Mouse (Mus musculus) liver, embryonic 12.5 days (tissue): Measurements from ENCODE around the gene Arl4d. TPM values are rescaled to one million over a fixed set of nuclear protein-coding genes. Genes with fewer than 3 reads are reported as not detected.

Experiments
- ATAC-seq: fragments of 200-750 bp; cut with Nextera tagmentation; 2 replicates; pipeline ENCODE4 v1.8.0; 2017; ENCODE audit warnings: moderate number of reproducible peaks, mild to moderate bottlenecking, moderate library complexity
- H3K27ac ChIP-seq: fragments of 300-500 bp; sonication (generic); 2 replicates; pipeline ENCODE4 v1.5.1; 2016; ENCODE audit warnings: mild to moderate bottlenecking
- H3K27me3 ChIP-seq: fragments of 300-500 bp; sonication (generic); replicated peaks from 2 replicates; pipeline ENCODE4 v1.6.1; 2016; ENCODE audit warnings: mild to moderate bottlenecking, moderate library complexity
- H3K36me3 ChIP-seq: fragments of 300-500 bp; sonication (generic); 2 replicates; pipeline ENCODE4 v1.6.1; 2016; ENCODE audit warnings: mild to moderate bottlenecking, moderate library complexity
- H3K4me1 ChIP-seq: fragments of 300-500 bp; sonication (generic); 2 replicates; pipeline ENCODE4 v1.6.1; 2016
- H3K4me2 ChIP-seq: fragments of 300-500 bp; sonication (generic); 2 replicates; pipeline ENCODE4 v1.6.1; 2016; ENCODE audit warnings: mild to moderate bottlenecking, moderate library complexity
- H3K4me3 ChIP-seq: fragments of 300-500 bp; sonication (generic); 2 replicates; pipeline ENCODE4 v1.5.1; 2016; ENCODE audit warnings: mild to moderate bottlenecking, moderate library complexity
- H3K9ac ChIP-seq: fragments of 300-500 bp; sonication (generic); 2 replicates; pipeline ENCODE4 v1.6.1; 2016; ENCODE audit warnings: mild to moderate bottlenecking, moderate library complexity
- H3K9me3 ChIP-seq: fragments of 300-500 bp; sonication (generic); replicated peaks from 2 replicates; pipeline ENCODE4 v1.6.1; 2016; ENCODE audit warnings: mild to moderate bottlenecking, moderate library complexity
- WGBS: fragments of 180-500 bp; shearing (Covaris S2); methylation state at CpG from one replicate; pipeline ENCODE4 v1.1.7; 2016; ENCODE audit not compliant: insufficient replicate concordance; 5-methylcytosine and 5-hydroxymethylcytosine counted together
- polyA plus RNA-seq: library from polyadenylated mRNA; unstranded; fragments of >200 nt; fragmentation: Nextera tagmentation; extraction: Ambion mirVana; gene quantifications from 2 replicates; pipeline ENCODE4 v1.2.1, GENCODE M21; 2016

The Arl4d gene
- polyA plus RNA-seq, 1 experiment from 2014 or later: 1.0 TPM

- Histone ChIP-seq H3K9me3 (no peaks in the 10 kb centered on the region), H3K4me1 (peaks cover 78% of the 10 kb centered on the region), H3K27ac (no peak overlapping the region), H3K4me3 (no peak overlapping the region), H3K36me3 (no peaks in the 10 kb centered on the region), H3K9ac (no peak overlapping the region), H3K27me3 (no peaks in the 10 kb centered on the region), H3K4me2 (no peak overlapping the region)
- no peak for ATAC-seq
- 17% methylated on average over 1 of the region's 1 CpGs for WGBS
These were observed 5.0 kb downstream of the Arl4d start for GRCm38 (mm10) chr11:101670334-101670733.

- Histone ChIP-seq H3K9me3 (no peaks in the 10 kb centered on the region), H3K4me2 (no peak overlapping the region), H3K4me3 (no peak overlapping the region), H3K4me1 (peaks cover 69% of the 10 kb centered on the region), H3K27me3 (no peaks in the 10 kb centered on the region), H3K36me3 (no peaks in the 10 kb centered on the region), H3K9ac (no peak overlapping the region), H3K27ac (no peak overlapping the region)
- no peak for ATAC-seq
- WGBS: 44% methylated on average over 4 of the region's 4 CpGs
These were observed 5.9 kb downstream of the Arl4d start for GRCm38 (mm10) chr11:101671255-101671654.

GRCm38 (mm10) chr11:101673010-101673642, 7.8 kb downstream of the Arl4d start:
- Histone ChIP-seq H3K27ac (peak overlapping the region; percentile 25), H3K9ac (peak overlapping the region; percentile 20; the same call in 1 of the 2 replicates), H3K4me2 (peak overlapping the region; percentile 48), H3K36me3 (no peaks in the 10 kb centered on the region), H3K4me1 (peaks cover 51% of the 10 kb centered on the region), H3K27me3 (no peaks in the 10 kb centered on the region), H3K4me3 (no peak overlapping the region), H3K9me3 (no peaks in the 10 kb centered on the region)
- 17% methylated on average over 16 of the region's 16 CpGs for WGBS
- no peak for ATAC-seq

GRCm38 (mm10) chr11:101674106-101674505, 8.8 kb downstream of the Arl4d start:
- H3K9me3 ChIP-seq: no peaks in the 10 kb centered on the region
- no peak overlapping the region for H3K4me3 ChIP-seq
- H3K4me2 ChIP-seq: no peak overlapping the region
- 71% methylated on average over 5 of the region's 5 CpGs for WGBS
- H3K27ac ChIP-seq: no peak overlapping the region
- no peaks in the 10 kb centered on the region for H3K36me3 ChIP-seq
- no peak for ATAC-seq
- no peaks in the 10 kb centered on the region for H3K27me3 ChIP-seq
- no peak overlapping the region for H3K9ac ChIP-seq
- peaks cover 41% of the 10 kb centered on the region for H3K4me1 ChIP-seq

GRCm38 (mm10) chr11:101675349-101675748, 10.0 kb downstream of the Arl4d start:
- no peak for ATAC-seq
- Histone ChIP-seq H3K4me2 (no peak overlapping the region), H3K4me1 (peaks cover 28% of the 10 kb centered on the region), H3K9me3 (no peaks in the 10 kb centered on the region), H3K27me3 (no peaks in the 10 kb centered on the region), H3K27ac (no peak overlapping the region), H3K36me3 (no peaks in the 10 kb centered on the region), H3K4me3 (no peak overlapping the region), H3K9ac (no peak overlapping the region)
- WGBS: 79% methylated on average over 4 of the region's 4 CpGs

- 81% methylated on average over 12 of the region's 12 CpGs for WGBS
- Histone ChIP-seq H3K36me3 (no peaks in the 10 kb centered on the region), H3K4me3 (no peak overlapping the region), H3K4me1 (peaks cover 20% of the 10 kb centered on the region), H3K9ac (no peak overlapping the region), H3K9me3 (no peaks in the 10 kb centered on the region), H3K27me3 (no peaks in the 10 kb centered on the region), H3K27ac (no peak overlapping the region), H3K4me2 (no peak overlapping the region)
- ATAC-seq: no peak
These were observed 12.3 kb downstream of the Arl4d start for GRCm38 (mm10) chr11:101677655-101678054.

GRCm38 (mm10) chr11:101678770-101679169, 13.4 kb downstream of the Arl4d start:
- H3K9me3 ChIP-seq: no peaks in the 10 kb centered on the region
- H3K36me3 ChIP-seq: no peaks in the 10 kb centered on the region
- no peaks in the 10 kb centered on the region for H3K27me3 ChIP-seq
- 63% methylated on average over 5 of the region's 5 CpGs for WGBS
- H3K27ac ChIP-seq: no peak overlapping the region
- no peak overlapping the region for H3K4me2 ChIP-seq
- ATAC-seq: no peak
- H3K4me1 ChIP-seq: peaks cover 9% of the 10 kb centered on the region
- no peak overlapping the region for H3K9ac ChIP-seq
- no peak overlapping the region for H3K4me3 ChIP-seq

- no peak for ATAC-seq
- Histone ChIP-seq H3K4me2 (no peak overlapping the region), H3K36me3 (no peaks in the 10 kb centered on the region), H3K4me3 (no peak overlapping the region), H3K27me3 (no peaks in the 10 kb centered on the region), H3K9ac (no peak overlapping the region), H3K9me3 (no peaks in the 10 kb centered on the region), H3K4me1 (no peaks in the 10 kb centered on the region; the same call in 1 of the 2 replicates), H3K27ac (no peak overlapping the region)
- 36% methylated on average over 5 of the region's 7 CpGs for WGBS
These were observed 14.6 kb downstream of the Arl4d start for GRCm38 (mm10) chr11:101679907-101680306.

- Histone ChIP-seq H3K4me2 (no peak overlapping the region), H3K27ac (no peak overlapping the region), H3K9ac (no peak overlapping the region), H3K4me3 (no peak overlapping the region), H3K9me3 (no peaks in the 10 kb centered on the region), H3K27me3 (no peaks in the 10 kb centered on the region), H3K4me1 (no peaks in the 10 kb centered on the region; the same call in 1 of the 2 replicates), H3K36me3 (no peaks in the 10 kb centered on the region)
- WGBS: 53% methylated on average over 3 of the region's 3 CpGs
- no peak for ATAC-seq
These were observed 15.4 kb downstream of the Arl4d start for GRCm38 (mm10) chr11:101680634-101681325.

- Histone ChIP-seq H3K36me3 (no peaks in the 10 kb centered on the region), H3K4me1 (no peaks in the 10 kb centered on the region; the same call in 1 of the 2 replicates), H3K4me2 (no peak overlapping the region), H3K27ac (no peak overlapping the region), H3K9ac (no peak overlapping the region), H3K9me3 (no peaks in the 10 kb centered on the region), H3K4me3 (no peak overlapping the region), H3K27me3 (no peaks in the 10 kb centered on the region)
- WGBS: 81% methylated on average over 1 of the region's 1 CpGs
- no peak for ATAC-seq
These were observed 16.6 kb downstream of the Arl4d start for GRCm38 (mm10) chr11:101681968-101682367.

- no peak overlapping the region for H3K9ac ChIP-seq
- no peak overlapping the region for H3K27ac ChIP-seq
- H3K4me2 ChIP-seq: no peak overlapping the region
- ATAC-seq: no peak
- H3K36me3 ChIP-seq: no peaks in the 10 kb centered on the region
- H3K4me1 ChIP-seq: no peaks in the 10 kb centered on the region; the same call in 1 of the 2 replicates
- no peaks in the 10 kb centered on the region for H3K27me3 ChIP-seq
- WGBS: 62% methylated on average over 7 of the region's 7 CpGs
- no peaks in the 10 kb centered on the region for H3K9me3 ChIP-seq
- H3K4me3 ChIP-seq: no peak overlapping the region
These were observed 17.1 kb downstream of the Arl4d start for GRCm38 (mm10) chr11:101682410-101682960.
